28 mouse cellular contexts compared by ENCODE assay signal in genomic region chr5:72820036-72820640, GRCm38 (mm10). TPM values are rescaled to one million over a fixed set of nuclear protein-coding genes. Genes with fewer than 3 reads are reported as not detected.
DNase-seq lines count a peak whose midpoint lies in the region; ATAC-seq and TF ChIP-seq lines count a peak whose summit lies in the region.
"Had no signal": no experiment of that assay in that cellular context is flagged by ENCODE, and none has a peak within 500 bp of the region (broad histone marks: within the 10 kb centered on the region; RNA-seq: fewer than 3 reads in every experiment).

No protein-coding gene starts in this region.

- H3K27ac ChIP-seq in liver, embryonic 16.5 days (ENCODE audit: low read length) = peak overlapping the region; percentile 38; the same call in 1 of the 2 replicates
- no peak overlapping the region for H3K27ac ChIP-seq in liver, embryonic 12.5 days
- H3K27ac ChIP-seq in bone marrow macrophage, adult 2 months (ENCODE audit: insufficient read depth, low read depth, low read length) = peak overlapping the region; percentile 93
- H3K27ac ChIP-seq: embryonic facial prominence, embryonic 10.5 days; embryonic facial prominence, embryonic 15.5 days; forebrain, embryonic 13.5 days; hindbrain, embryonic 12.5 days; hindbrain, postnatal 0 days; limb, embryonic 12.5 days; liver, embryonic 13.5 days; lung, embryonic 15.5 days; midbrain, embryonic 12.5 days; stomach, embryonic 15.5 days had no signal

- intact Hi-C loops in heart, postnatal 14 days (cut with DNase I) = no loop called here

- 61% methylated on average over 8 of the region's 8 CpGs for WGBS in liver, embryonic 16.5 days (ENCODE audit: insufficient replicate concordance)
- WGBS in liver, embryonic 12.5 days (ENCODE audit: insufficient replicate concordance) = 57% methylated on average over 8 of the region's 8 CpGs

- no peak overlapping the region for H3K9ac ChIP-seq in liver, embryonic 16.5 days (ENCODE audit: low read depth, low read length)
- H3K9ac ChIP-seq in liver, embryonic 12.5 days = no peak overlapping the region
- H3K9ac ChIP-seq: embryonic facial prominence, embryonic 15.5 days; forebrain, embryonic 13.5 days; hindbrain, embryonic 12.5 days; limb, embryonic 12.5 days; liver, embryonic 13.5 days; lung, embryonic 15.5 days; midbrain, embryonic 12.5 days; stomach, embryonic 15.5 days had no signal

- H3K27me3 ChIP-seq in liver, embryonic 16.5 days (ENCODE audit: control insufficient read depth, insufficient read depth, low read depth, low read length) = no peaks in the 10 kb centered on the region
- H3K27me3 ChIP-seq in liver, embryonic 12.5 days (replicated peaks) = no peaks in the 10 kb centered on the region
- H3K27me3 ChIP-seq: CH12.LX; embryonic facial prominence, embryonic 15.5 days; forebrain, embryonic 13.5 days; hindbrain, embryonic 12.5 days; limb, embryonic 12.5 days; liver, embryonic 13.5 days; lung, embryonic 15.5 days; midbrain, embryonic 12.5 days; stomach, embryonic 15.5 days had no signal

- no peak overlapping the region for H3K4me2 ChIP-seq in liver, embryonic 16.5 days (ENCODE audit: low read depth, low read length)
- no peak overlapping the region for H3K4me2 ChIP-seq in liver, embryonic 12.5 days
- H3K4me2 ChIP-seq: embryonic facial prominence, embryonic 15.5 days; forebrain, embryonic 13.5 days; hindbrain, embryonic 12.5 days; limb, embryonic 12.5 days; liver, embryonic 13.5 days; lung, embryonic 15.5 days; midbrain, embryonic 12.5 days; stomach, embryonic 15.5 days had no signal

- no peaks in the 10 kb centered on the region for H3K9me3 ChIP-seq in liver, embryonic 16.5 days (replicated peaks; ENCODE audit: control insufficient read depth, low read length)
- no peaks in the 10 kb centered on the region for H3K9me3 ChIP-seq in liver, embryonic 12.5 days (replicated peaks)
- H3K9me3 ChIP-seq: embryonic facial prominence, embryonic 10.5 days; embryonic facial prominence, embryonic 15.5 days; forebrain, embryonic 13.5 days; hindbrain, embryonic 12.5 days; limb, embryonic 12.5 days; liver, embryonic 13.5 days; lung, embryonic 15.5 days; midbrain, embryonic 12.5 days; stomach, embryonic 15.5 days had no signal

- no peak for TF ChIP-seq CTCF in bone marrow macrophage, adult 2 months (IDR thresholded peaks at IDR 0.05; ENCODE audit: low read depth, low read length)

- no peaks in the 10 kb centered on the region for H3K36me3 ChIP-seq in liver, embryonic 16.5 days (ENCODE audit: control insufficient read depth, insufficient read depth)
- H3K36me3 ChIP-seq in liver, embryonic 12.5 days = no peaks in the 10 kb centered on the region
- H3K36me3 ChIP-seq: embryonic facial prominence, embryonic 10.5 days; embryonic facial prominence, embryonic 15.5 days; hindbrain, embryonic 12.5 days; limb, embryonic 12.5 days; liver, embryonic 13.5 days; lung, embryonic 15.5 days; midbrain, embryonic 12.5 days; stomach, embryonic 15.5 days had no signal

- H3K4me1 ChIP-seq in liver, embryonic 16.5 days (ENCODE audit: control insufficient read depth, low read depth, low read length) = no peaks in the 10 kb centered on the region; the same call in none of the 2 replicates
- H3K4me1 ChIP-seq in liver, embryonic 12.5 days = peaks cover 33% of the 10 kb centered on the region
- peaks cover 48% of the 10 kb centered on the region for H3K4me1 ChIP-seq in bone marrow macrophage, adult 2 months (ENCODE audit: control insufficient read depth, insufficient read depth, low read length)
- H3K4me1 ChIP-seq: embryonic facial prominence, embryonic 15.5 days; stomach, embryonic 15.5 days had no signal

- ATAC-seq in liver, embryonic 16.5 days (ENCODE audit: low read depth) = no peak
- ATAC-seq in liver, embryonic 12.5 days = no peak
- ATAC-seq in megakaryocyte, adult 5-6 weeks (ENCODE audit: poor library complexity, severe bottlenecking) = peak; percentile 67
- ATAC-seq: forebrain, embryonic 13.5 days; hindbrain, postnatal 0 days; intestine, postnatal 0 days had no signal

- no peak overlapping the region for H3K4me3 ChIP-seq in liver, embryonic 16.5 days (ENCODE audit: low read depth, low read length)
- H3K4me3 ChIP-seq in liver, embryonic 12.5 days = no peak overlapping the region
- no peak overlapping the region for H3K4me3 ChIP-seq in bone marrow macrophage, adult 2 months (ENCODE audit: insufficient read depth, low read length)
- H3K4me3 ChIP-seq: embryonic facial prominence, embryonic 10.5 days; embryonic facial prominence, embryonic 15.5 days; forebrain, embryonic 13.5 days; hindbrain, embryonic 12.5 days; limb, embryonic 12.5 days; liver, embryonic 13.5 days; lung, embryonic 15.5 days; midbrain, embryonic 12.5 days; stomach, embryonic 15.5 days had no signal

- no peak for TF ChIP-seq POLR2A in bone marrow macrophage, adult 2 months (IDR thresholded peaks at IDR 0.05; ENCODE audit: borderline replicate concordance, low read depth, low read length)

- DNase-seq in heart, adult 11 months = peak; percentile 64
- DNase-seq in heart, postnatal 14 days = no peak
- DNase-seq in spleen, adult 18-20 months = no peak
- no peak for DNase-seq in yolk sac, embryonic 10.5 days (ENCODE audit: low spot score)
- DNase-seq: adrenal gland, adult 8-10 months; cerebellum, adult 2 months; cerebellum, postnatal 14 days; gastrocnemius, postnatal 14 days; heart, adult 18-20 months; heart, postnatal 36 days; kidney, postnatal 14 days; liver, embryonic 13.5 days; lung, postnatal 4 days had no signal

RNA-seq across cellular contexts. Expression of gene Tec, which starts 48.1 kb away (rescaled TPM):
- 10 to 100 TPM; 11.0 to 11.9 TPM for total RNA-seq in heart, postnatal 14 days (2021)
- polyA plus RNA-seq in liver, embryonic 16.5 days (2015; fragmentation: Nextera tagmentation; extraction: Ambion mirVana) = 5.2 and 5.7 TPM in 2 replicates
- polyA plus RNA-seq in liver, embryonic 12.5 days (2016; fragmentation: Nextera tagmentation; extraction: Ambion mirVana) = 5.3 and 7.3 TPM in 2 replicates
- polyA plus RNA-seq in bone marrow macrophage, adult 2 months (2012; ENCODE audit: insufficient read depth, insufficient read length, missing spikeins) = 68.4 and 71.7 TPM in 2 replicates
- total RNA-seq in megakaryocyte, adult 5-6 weeks (2015) = 33.4 and 38.9 TPM in 2 replicates
- 56.6 and 64.5 TPM in 2 replicates for total RNA-seq in megakaryocyte, adult 5-6 weeks (2017)
